Mouse (Mus musculus) ES-Bruce4 (cell line): ENCODE results near the gene Hist1h2bk.

Experiments used
- CTCF ChIP-seq: IDR thresholded peaks from one replicate; pipeline ENCODE4 v1.8.1; 2011; ENCODE audit warnings: low read depth, low read length
- EP300 ChIP-seq: IDR thresholded peaks from 2 replicates; pipeline ENCODE4 v1.6.1; 2011; ENCODE audit warnings: low read depth, low read length; ENCODE audit not compliant: insufficient read depth
- POLR2A ChIP-seq: IDR thresholded peaks from one replicate; pipeline ENCODE4 v1.8.1; 2011; ENCODE audit warnings: low read length; ENCODE audit not compliant: insufficient read depth

GRCm38 (mm10) chr13:22021581-22021980 lies 14.1 kb upstream of the Hist1h2bk start:
- TF ChIP-seq CTCF (no peak), POLR2A (no peak), EP300 (no peak)
